Mouse (Mus musculus): ENCODE results near the gene Zc3h4.

The Zc3h4 gene

GRCm38 (mm10) chr7:16399820-16400688 is 656 bp upstream of the Zc3h4 start:
- peak; percentile 57 for DNase-seq (ENCODE audit: extremely low read depth, low read depth, low spot score)

DNA sequence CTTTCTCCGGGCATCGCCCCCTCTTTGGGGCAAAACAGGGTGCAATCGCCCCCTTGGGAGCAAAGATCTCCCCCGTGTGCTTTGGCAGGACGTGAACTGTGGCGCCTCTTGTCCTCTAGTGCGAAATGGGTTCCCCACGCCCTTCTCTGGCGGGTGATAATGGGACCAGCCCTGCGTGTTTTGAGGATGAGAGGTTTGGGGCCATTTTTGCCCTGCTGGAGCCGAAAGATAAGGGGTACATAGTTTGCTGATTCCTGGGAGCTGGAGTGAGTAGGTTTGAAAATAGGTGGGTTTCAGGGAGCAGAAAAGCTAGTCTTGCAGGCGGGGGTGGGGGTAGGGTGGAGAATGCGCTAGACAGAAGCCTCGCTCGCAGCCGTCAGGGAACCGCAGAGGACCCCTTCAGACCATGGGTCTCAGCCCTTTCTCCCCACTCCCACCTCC is 1.3 kb downstream of the Zc3h4 start:
- DNase-seq (ENCODE audit: extremely low read depth, low read depth, low spot score), result no peak

DNA sequence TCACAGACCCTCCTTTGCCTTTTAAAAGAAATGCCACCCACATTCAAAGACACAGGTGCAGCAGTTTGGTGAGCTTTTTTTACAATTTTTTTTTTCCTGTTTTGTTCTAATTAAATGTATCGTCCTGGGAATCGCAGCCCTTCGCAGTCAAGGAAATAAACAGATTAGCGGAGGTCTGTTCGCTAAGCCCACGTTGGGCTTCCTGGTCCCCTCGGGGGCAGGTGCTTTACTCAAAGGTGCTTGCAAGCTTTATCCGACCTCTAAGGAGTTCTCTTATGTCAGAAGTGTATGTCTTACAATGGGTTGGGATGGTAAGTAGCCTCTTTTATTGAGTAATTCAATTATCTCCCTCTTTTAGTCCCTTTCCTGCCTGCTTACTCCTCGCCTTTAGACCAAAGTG is 1.7 kb downstream of the Zc3h4 start:
- DNase-seq (ENCODE audit: extremely low read depth, low read depth, low spot score), result no peak

DNA sequence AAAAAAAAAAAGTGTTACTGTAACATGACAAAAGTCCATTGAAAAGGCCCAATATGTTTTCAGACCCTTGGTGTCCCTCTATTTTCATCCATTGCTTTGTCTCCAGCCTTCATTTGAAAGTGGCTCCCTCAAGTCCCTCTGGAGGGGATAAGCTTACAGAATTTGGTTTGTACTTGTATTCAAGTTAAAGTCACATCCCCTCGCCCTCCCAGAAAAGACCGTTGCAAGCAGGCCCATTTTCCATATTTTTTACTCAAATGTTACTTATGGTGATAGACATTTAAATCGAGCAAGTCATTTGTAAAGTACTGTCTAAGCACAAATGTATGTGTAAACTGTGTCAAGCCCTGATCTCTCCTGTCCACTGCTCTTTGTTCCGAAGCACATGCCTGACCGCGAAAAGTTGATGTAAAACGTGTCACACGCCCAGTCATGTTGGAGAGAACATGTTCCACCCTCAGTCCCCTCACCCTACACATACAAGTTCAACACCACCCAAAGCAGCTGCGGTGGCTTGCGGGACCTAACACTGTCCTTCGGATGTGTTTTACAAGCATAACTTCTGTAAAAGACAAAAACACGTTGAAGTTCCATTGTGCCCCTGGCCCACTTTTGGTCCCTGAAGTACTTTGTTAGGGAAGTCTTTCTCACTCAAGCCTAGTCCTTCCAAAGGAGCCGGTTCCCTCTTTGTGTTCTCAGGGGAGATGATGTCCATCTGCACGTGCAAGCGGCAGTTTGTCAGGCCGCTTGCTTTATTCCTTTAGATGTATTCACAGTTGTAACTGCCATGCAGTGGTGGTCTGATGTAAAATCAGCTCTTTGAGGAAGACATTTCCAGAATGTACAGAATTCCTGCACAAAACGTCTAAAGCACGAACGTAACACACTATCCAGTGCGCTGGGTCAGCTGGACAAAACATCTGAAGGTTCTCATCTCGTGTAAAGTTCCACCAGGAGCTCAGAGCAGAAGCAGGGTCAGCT is 2.5 kb downstream of the Zc3h4 start:
- no peak for DNase-seq (ENCODE audit: extremely low read depth, low read depth, low spot score)

DNA sequence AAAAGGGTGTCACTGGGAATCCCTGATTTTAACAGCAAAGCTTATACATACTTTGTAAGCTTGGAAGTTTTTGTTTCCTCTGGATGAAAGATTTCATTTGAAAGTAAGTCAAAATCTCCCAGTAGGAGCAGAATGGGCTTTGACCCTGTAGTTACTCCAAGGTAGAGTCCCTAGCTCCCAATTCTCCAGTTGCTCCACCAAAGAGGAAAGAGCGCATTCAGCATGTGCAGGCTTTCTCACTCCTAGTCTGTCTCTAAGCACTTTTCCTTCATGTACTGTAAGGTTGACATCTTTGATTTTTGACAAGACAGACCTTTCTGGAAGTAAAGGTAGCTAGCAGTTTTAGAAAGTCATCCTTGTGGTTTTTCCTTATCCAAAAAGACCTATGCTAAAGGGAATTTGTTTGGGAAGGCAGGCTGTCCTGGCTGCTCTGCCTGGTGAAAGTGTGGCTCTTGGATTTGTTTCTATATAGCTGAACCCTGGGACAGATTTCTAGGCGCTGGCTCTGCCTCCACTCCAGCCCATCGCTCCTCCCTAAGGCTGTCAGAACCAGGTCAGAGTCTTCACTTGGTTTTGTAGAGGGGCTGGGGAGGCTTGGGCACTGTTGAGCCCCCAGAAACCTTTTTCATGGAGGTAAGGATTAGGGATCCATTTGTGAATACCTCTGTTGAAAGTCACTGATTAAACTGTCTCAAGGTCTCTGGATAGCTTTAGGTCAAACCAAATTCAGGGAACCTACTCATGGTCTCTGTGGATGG is 3.8 kb downstream of the Zc3h4 start:
- DNase-seq (ENCODE audit: extremely low read depth, low read depth, low spot score), result no peak

DNA sequence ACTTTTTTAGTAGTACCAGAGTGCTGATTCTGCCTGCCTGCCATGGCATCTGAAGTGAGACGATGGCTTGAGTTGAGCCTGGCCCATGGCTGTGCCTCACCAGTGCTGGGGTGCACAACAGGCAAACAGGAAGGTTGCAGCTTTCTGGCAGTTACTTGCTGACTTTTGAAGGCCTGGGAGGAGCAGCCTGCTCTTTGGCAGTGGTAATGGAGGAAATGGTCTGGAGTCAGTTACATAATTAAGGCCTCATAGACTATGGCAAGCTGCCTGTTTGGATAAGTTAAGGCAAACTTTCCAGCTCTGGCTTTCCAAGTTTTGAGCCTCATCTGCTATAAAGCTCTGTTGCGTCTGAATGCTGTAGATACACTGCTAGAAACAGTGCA is 4.4 kb downstream of the Zc3h4 start:
- DNase-seq (ENCODE audit: extremely low read depth, low read depth, low spot score), result no peak

- peak; percentile 49 for DNase-seq (ENCODE audit: extremely low read depth, low read depth, low spot score)
Observed at GRCm38 (mm10) chr7:16405516-16406351, 5.0 kb downstream of the Zc3h4 start.

GRCm38 (mm10) chr7:16406978-16407377 is 6.3 kb downstream of the Zc3h4 start:
- DNase-seq (ENCODE audit: extremely low read depth, low read depth, low spot score), result no peak

- DNase-seq (ENCODE audit: extremely low read depth, low read depth, low spot score), result no peak
Observed at GRCm38 (mm10) chr7:16411100-16411499, 10.4 kb downstream of the Zc3h4 start.

DNA sequence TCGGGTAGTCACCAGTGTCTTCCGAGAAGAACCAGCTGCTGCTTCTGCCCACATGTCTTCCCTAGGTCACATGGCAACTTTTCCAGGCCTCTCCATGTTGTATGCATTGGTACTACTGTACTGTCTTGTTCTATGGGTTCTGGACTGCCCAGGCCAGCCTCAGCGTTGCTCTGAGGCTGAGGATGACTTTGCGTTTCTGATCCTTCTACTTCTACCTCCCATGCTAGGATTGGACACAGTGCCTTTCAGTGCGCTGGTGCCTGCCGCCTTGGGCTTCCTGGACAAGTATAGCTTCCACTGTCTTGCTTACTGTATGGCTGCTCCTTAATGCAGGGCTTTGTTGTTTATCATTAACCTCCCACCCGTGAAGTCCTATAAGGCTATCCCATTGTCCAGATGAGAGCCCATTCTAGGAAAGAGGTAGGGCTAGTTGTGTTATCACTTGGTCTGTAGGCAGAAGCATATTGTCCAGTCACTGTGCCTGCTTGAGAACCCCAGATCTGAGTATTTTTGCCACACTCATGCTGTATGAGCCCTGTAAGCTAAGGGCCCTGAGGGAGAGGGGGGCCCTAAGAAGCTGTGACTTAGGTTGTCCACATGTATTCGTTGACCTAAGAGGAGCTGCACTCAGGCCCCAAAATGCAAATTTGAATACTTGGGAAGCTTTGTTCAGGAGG is 11.6 kb downstream of the Zc3h4 start:
- no peak for DNase-seq (ENCODE audit: extremely low read depth, low read depth, low spot score)

- DNase-seq (ENCODE audit: extremely low read depth, low read depth, low spot score), result no peak
Observed at GRCm38 (mm10) chr7:16412930-16413329, 12.2 kb downstream of the Zc3h4 start.

DNA sequence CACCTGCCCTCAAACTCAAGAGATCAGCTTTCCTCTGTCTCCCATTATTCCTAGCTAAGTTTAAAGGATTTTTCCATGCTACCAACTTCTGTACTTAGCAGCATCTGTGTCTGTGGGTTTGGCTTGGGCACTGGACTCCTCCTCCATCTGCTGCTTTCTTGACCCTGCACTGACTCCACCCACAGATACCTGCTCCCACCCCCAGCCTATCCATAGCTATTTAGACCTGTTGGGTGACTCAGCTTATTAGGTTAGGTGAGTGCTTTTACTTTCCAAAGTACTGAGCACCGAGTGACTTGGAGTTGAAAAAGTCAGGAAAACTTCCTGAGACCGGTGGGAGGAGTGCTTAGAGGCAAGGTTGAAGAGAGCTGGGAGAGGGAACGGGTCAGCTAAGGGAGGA is 14.7 kb downstream of the Zc3h4 start:
- DNase-seq (ENCODE audit: extremely low read depth, low read depth, low spot score), result no peak

DNA sequence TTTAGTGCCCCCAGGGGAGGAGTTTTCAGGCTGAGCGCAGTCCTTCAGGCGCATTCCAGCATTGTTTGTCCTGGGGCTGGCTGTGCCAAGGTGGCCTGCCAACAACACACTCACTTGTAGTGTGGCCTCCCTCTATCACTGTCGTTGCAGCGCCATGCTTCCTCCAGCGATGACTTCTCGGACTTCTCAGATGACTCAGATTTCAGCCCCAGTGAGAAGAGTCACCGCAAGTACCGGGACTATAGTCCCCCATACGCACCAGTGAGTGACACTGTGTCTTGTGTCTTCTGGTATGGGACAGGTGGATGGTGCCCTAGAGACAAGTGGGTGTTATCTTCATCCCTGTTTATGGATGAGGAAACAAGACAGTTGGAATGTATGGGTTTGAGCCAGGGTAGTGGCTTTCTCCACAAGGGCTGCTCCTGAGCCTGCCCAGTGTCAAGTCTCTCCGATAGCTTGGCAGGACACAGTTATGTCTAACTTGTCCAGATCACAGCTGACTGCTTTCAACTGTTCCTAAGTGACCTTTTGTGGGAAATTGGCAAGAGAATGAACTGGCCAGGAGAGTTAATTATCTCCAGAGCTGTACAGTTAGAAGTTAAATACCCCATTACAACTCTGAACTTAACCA is 16.5 kb downstream of the Zc3h4 start:
- no peak for DNase-seq (ENCODE audit: extremely low read depth, low read depth, low spot score)

- no peak for DNase-seq (ENCODE audit: extremely low read depth, low read depth, low spot score)
Observed at GRCm38 (mm10) chr7:16418713-16419112, 18.0 kb downstream of the Zc3h4 start.

GRCm38 (mm10) chr7:16420493-16421118 is 19.9 kb downstream of the Zc3h4 start:
- DNase-seq (ENCODE audit: extremely low read depth, low read depth, low spot score), result no peak

GRCm38 (mm10) chr7:16422222-16422856 is 21.6 kb downstream of the Zc3h4 start:
- no peak for DNase-seq (ENCODE audit: extremely low read depth, low read depth, low spot score)

- no peak for DNase-seq (ENCODE audit: extremely low read depth, low read depth, low spot score)
Observed at GRCm38 (mm10) chr7:16423731-16424130, 23.0 kb downstream of the Zc3h4 start.

GRCm38 (mm10) chr7:16425721-16426120 is 25.0 kb downstream of the Zc3h4 start:
- no peak for DNase-seq (ENCODE audit: extremely low read depth, low read depth, low spot score)
